Mouse (Mus musculus): ENCODE measurements around the gene Ttn. TPM values are rescaled to one million over a fixed set of nuclear protein-coding genes. Genes with fewer than 3 reads are reported as not detected.

Gene Ttn
- polyA plus RNA-seq, 1 experiment from 2014 or later = 3.9 TPM

GRCm38 (mm10) chr2:76762154-76762553 is 220.2 kb downstream of the Ttn start:
- H3K4me1 ChIP-seq (replicated peaks) = no peaks in the 10 kb centered on the region
- no peak overlapping the region for H3K9ac ChIP-seq
- H3K4me2 ChIP-seq = no peak overlapping the region
- 91% methylated on average over 6 of the region's 6 CpGs for WGBS
- H3K4me3 ChIP-seq = no peak overlapping the region
- peaks cover 25% of the 10 kb centered on the region for H3K9me3 ChIP-seq
- no peak overlapping the region for H3K27ac ChIP-seq (replicated peaks)
- no peak for ATAC-seq (ENCODE audit: low read depth)
- no peaks in the 10 kb centered on the region for H3K27me3 ChIP-seq
- H3K36me3 ChIP-seq = no peaks in the 10 kb centered on the region

GRCm38 (mm10) chr2:76756461-76756860 is 225.9 kb downstream of the Ttn start:
- Histone ChIP-seq H3K4me3 (no peak overlapping the region), H3K4me1 (replicated peaks) (no peaks in the 10 kb centered on the region), H3K9me3 (peaks cover 40% of the 10 kb centered on the region), H3K9ac (no peak overlapping the region), H3K27me3 (no peaks in the 10 kb centered on the region), H3K4me2 (no peak overlapping the region), H3K27ac (replicated peaks) (no peak overlapping the region), H3K36me3 (no peaks in the 10 kb centered on the region)
- no peak for ATAC-seq (ENCODE audit: low read depth)
- WGBS = 94% methylated on average over 15 of the region's 15 CpGs

GRCm38 (mm10) chr2:76751993-76752392 is 230.4 kb downstream of the Ttn start:
- 93% methylated on average over 6 of the region's 6 CpGs for WGBS
- no peak for ATAC-seq (ENCODE audit: low read depth)
- H3K9ac ChIP-seq = no peak overlapping the region

GRCm38 (mm10) chr2:76749341-76750110 is 232.8 kb downstream of the Ttn start:
- Histone ChIP-seq H3K9me3 (peaks cover 52% of the 10 kb centered on the region), H3K4me2 (no peak overlapping the region), H3K36me3 (no peaks in the 10 kb centered on the region), H3K4me3 (no peak overlapping the region), H3K4me1 (replicated peaks) (no peaks in the 10 kb centered on the region), H3K27me3 (no peaks in the 10 kb centered on the region), H3K27ac (replicated peaks) (no peak overlapping the region), H3K9ac (no peak overlapping the region)
- ATAC-seq (ENCODE audit: low read depth) = no peak
- 92% methylated on average over 21 of the region's 21 CpGs for WGBS

More at GRCm38 (mm10) chr2:76751993-76752392, 230.4 kb downstream of the Ttn start:
- no peaks in the 10 kb centered on the region for H3K36me3 ChIP-seq
- H3K27me3 ChIP-seq = no peaks in the 10 kb centered on the region
- no peak overlapping the region for H3K4me3 ChIP-seq
- no peaks in the 10 kb centered on the region for H3K4me1 ChIP-seq (replicated peaks)
- no peak overlapping the region for H3K4me2 ChIP-seq
- peaks cover 39% of the 10 kb centered on the region for H3K9me3 ChIP-seq
- no peak overlapping the region for H3K27ac ChIP-seq (replicated peaks)

GRCm38 (mm10) chr2:76748696-76749095 is 233.7 kb downstream of the Ttn start:
- Histone ChIP-seq H3K4me1 (replicated peaks) (no peaks in the 10 kb centered on the region), H3K27ac (replicated peaks) (no peak overlapping the region), H3K36me3 (no peaks in the 10 kb centered on the region), H3K9me3 (peaks cover 57% of the 10 kb centered on the region), H3K4me2 (no peak overlapping the region), H3K4me3 (no peak overlapping the region), H3K9ac (no peak overlapping the region), H3K27me3 (no peaks in the 10 kb centered on the region)
- no peak for ATAC-seq (ENCODE audit: low read depth)
- WGBS = 94% methylated on average over 14 of the region's 14 CpGs

GRCm38 (mm10) chr2:76719650-76720049 is 262.7 kb downstream of the Ttn start:
- H3K4me2 ChIP-seq = no peak overlapping the region
- no peak for ATAC-seq (ENCODE audit: low read depth)
- WGBS = 95% methylated on average over 14 of the region's 14 CpGs

GRCm38 (mm10) chr2:76714984-76715383 is 267.4 kb downstream of the Ttn start:
- Histone ChIP-seq H3K9ac (no peak overlapping the region), H3K9me3 (peaks cover 70% of the 10 kb centered on the region)

More at GRCm38 (mm10) chr2:76719650-76720049, 262.7 kb downstream of the Ttn start:
- Histone ChIP-seq H3K9ac (no peak overlapping the region), H3K9me3 (peaks cover 47% of the 10 kb centered on the region), H3K4me1 (replicated peaks) (no peaks in the 10 kb centered on the region), H3K27ac (replicated peaks) (no peak overlapping the region), H3K4me3 (no peak overlapping the region), H3K36me3 (peaks cover 38% of the 10 kb centered on the region), H3K27me3 (no peaks in the 10 kb centered on the region)

GRCm38 (mm10) chr2:76708512-76708911 is 273.8 kb downstream of the Ttn start:
- H3K27ac ChIP-seq (replicated peaks) = no peak overlapping the region
- H3K4me2 ChIP-seq = no peak overlapping the region
- ATAC-seq (ENCODE audit: low read depth) = no peak
- H3K4me1 ChIP-seq (replicated peaks) = no peaks in the 10 kb centered on the region
- peaks cover 51% of the 10 kb centered on the region for H3K36me3 ChIP-seq
- 89% methylated on average over 3 of the region's 3 CpGs for WGBS
- no peak overlapping the region for H3K9ac ChIP-seq
- H3K4me3 ChIP-seq = no peak overlapping the region
- H3K27me3 ChIP-seq = no peaks in the 10 kb centered on the region
- peaks cover 37% of the 10 kb centered on the region for H3K9me3 ChIP-seq

More at GRCm38 (mm10) chr2:76714984-76715383, 267.4 kb downstream of the Ttn start:
- Histone ChIP-seq H3K36me3 (peaks cover 66% of the 10 kb centered on the region), H3K4me2 (no peak overlapping the region), H3K27ac (replicated peaks) (no peak overlapping the region), H3K27me3 (no peaks in the 10 kb centered on the region), H3K4me3 (no peak overlapping the region), H3K4me1 (replicated peaks) (no peaks in the 10 kb centered on the region)
- ATAC-seq (ENCODE audit: low read depth) = no peak
- 77% methylated on average over 8 of the region's 8 CpGs for WGBS

- ATAC-seq (ENCODE audit: low read depth) = no peak
- 93% methylated on average over 13 of the region's 13 CpGs for WGBS
- H3K27ac ChIP-seq (replicated peaks) = no peak overlapping the region
These were observed 276.7 kb downstream of the Ttn start for GRCm38 (mm10) chr2:76705655-76706054.

GRCm38 (mm10) chr2:76702751-76703150 is 279.6 kb downstream of the Ttn start:
- no peaks in the 10 kb centered on the region for H3K9me3 ChIP-seq
- no peaks in the 10 kb centered on the region for H3K27me3 ChIP-seq
- 0 out of 2 replicates have a peak, but pooled peaks cover 5% of the 10 kb centered on the region for H3K4me1 ChIP-seq (replicated peaks)
- no peak overlapping the region for H3K9ac ChIP-seq
- no peak overlapping the region for H3K4me2 ChIP-seq
- H3K36me3 ChIP-seq = peaks cover 24% of the 10 kb centered on the region
- 89% methylated on average over 5 of the region's 5 CpGs for WGBS
- no peak overlapping the region for H3K27ac ChIP-seq (replicated peaks)
- no peak for ATAC-seq (ENCODE audit: low read depth)
- no peak overlapping the region for H3K4me3 ChIP-seq

More at GRCm38 (mm10) chr2:76705655-76706054, 276.7 kb downstream of the Ttn start:
- Histone ChIP-seq H3K4me3 (no peak overlapping the region), H3K4me2 (no peak overlapping the region), H3K36me3 (peaks cover 37% of the 10 kb centered on the region), H3K9ac (no peak overlapping the region), H3K9me3 (peaks cover 13% of the 10 kb centered on the region), H3K4me1 (replicated peaks) (no peaks in the 10 kb centered on the region), H3K27me3 (no peaks in the 10 kb centered on the region)

GRCm38 (mm10) chr2:76702188-76702587 is 280.2 kb downstream of the Ttn start:
- Histone ChIP-seq H3K4me3 (no peak overlapping the region), H3K27ac (replicated peaks) (no peak overlapping the region), H3K4me2 (no peak overlapping the region), H3K9me3 (no peaks in the 10 kb centered on the region), H3K36me3 (peaks cover 30% of the 10 kb centered on the region), H3K27me3 (no peaks in the 10 kb centered on the region), H3K9ac (no peak overlapping the region), H3K4me1 (replicated peaks) (0 out of 2 replicates have a peak, but pooled peaks cover 5% of the 10 kb centered on the region)
- 94% methylated on average over 3 of the region's 3 CpGs for WGBS
- no peak for ATAC-seq (ENCODE audit: low read depth)

- no peak for ATAC-seq (ENCODE audit: low read depth)
- H3K36me3 ChIP-seq = peaks cover 68% of the 10 kb centered on the region
- H3K4me2 ChIP-seq = no peak overlapping the region
- 0 out of 2 replicates have a peak, but pooled peaks cover 5% of the 10 kb centered on the region for H3K4me1 ChIP-seq (replicated peaks)
- H3K9me3 ChIP-seq = no peaks in the 10 kb centered on the region
- H3K27me3 ChIP-seq = no peaks in the 10 kb centered on the region
- 91% methylated on average over 6 of the region's 6 CpGs for WGBS
- no peak overlapping the region for H3K9ac ChIP-seq
- no peak overlapping the region for H3K4me3 ChIP-seq
- no peak overlapping the region for H3K27ac ChIP-seq (replicated peaks)
These were observed 287.1 kb downstream of the Ttn start for GRCm38 (mm10) chr2:76695290-76695689.

Measured in neural tube, embryonic 13.5 days (tissue).